Mouse (Mus musculus): Measurements from ENCODE around the gene Mettl16. TPM values are rescaled to one million over a fixed set of nuclear protein-coding genes. Genes with fewer than 3 reads are reported as not detected.

Gene Mettl16
- total and polyA plus RNA-seq, 2 experiments from 2014 or later: 16.6 to 28.7 TPM

GRCm38 (mm10) chr11:74834650-74835277 is 64.1 kb downstream of the Mettl16 start:
- Histone ChIP-seq H3K9me3 (ENCODE audit: low read length) (no peaks in the 10 kb centered on the region), H3K4me3 (ENCODE audit: low read depth, low read length) (no peak overlapping the region), H3K9ac (replicated peaks; ENCODE audit: low read length, poor library complexity, severe bottlenecking) (no peak overlapping the region), H3K4me1 (ENCODE audit: insufficient read depth, low read length) (peaks cover 13% of the 10 kb centered on the region), H3K4me2 (ENCODE audit: low read depth, low read length, poor library complexity, severe bottlenecking) (no peak overlapping the region), H3K36me3 (ENCODE audit: insufficient read depth, low read length) (0 out of 2 replicates have a peak, but pooled peaks cover 1% of the 10 kb centered on the region), H3K27ac (ENCODE audit: low read depth, low read length) (no peak overlapping the region), H3K27me3 (ENCODE audit: insufficient read depth, low read length) (no peaks in the 10 kb centered on the region)
- 61% methylated on average over 5 of the region's 5 CpGs for WGBS
- ATAC-seq (ENCODE audit: low FRiP score): no peak
- DNase-seq (ENCODE audit: low spot score): no peak
- TF ChIP-seq CTCF (IDR thresholded peaks at IDR 0.05): no peak

GRCm38 (mm10) chr11:74835593-74836224 is 65.1 kb downstream of the Mettl16 start:
- no peak for TF ChIP-seq CTCF (IDR thresholded peaks at IDR 0.05)
- Histone ChIP-seq H3K27me3 (ENCODE audit: insufficient read depth, low read length) (no peaks in the 10 kb centered on the region), H3K27ac (ENCODE audit: low read depth, low read length) (no peak overlapping the region), H3K9ac (replicated peaks; ENCODE audit: low read length, poor library complexity, severe bottlenecking) (no peak overlapping the region), H3K4me1 (ENCODE audit: insufficient read depth, low read length) (peaks cover 13% of the 10 kb centered on the region), H3K4me2 (ENCODE audit: low read depth, low read length, poor library complexity, severe bottlenecking) (no peak overlapping the region), H3K36me3 (ENCODE audit: insufficient read depth, low read length) (0 out of 2 replicates have a peak, but pooled peaks cover 5% of the 10 kb centered on the region), H3K9me3 (ENCODE audit: low read length) (no peaks in the 10 kb centered on the region), H3K4me3 (ENCODE audit: low read depth, low read length) (no peak overlapping the region)
- 76% methylated on average over 6 of the region's 6 CpGs for WGBS
- DNase-seq (ENCODE audit: low spot score) (no peak), ATAC-seq (ENCODE audit: low FRiP score) (no peak)

GRCm38 (mm10) chr11:74836225-74837055 is 65.8 kb downstream of the Mettl16 start:
- no peak overlapping the region for H3K27ac ChIP-seq (ENCODE audit: low read depth, low read length)
- no peaks in the 10 kb centered on the region for H3K27me3 ChIP-seq (ENCODE audit: insufficient read depth, low read length)
- no peak overlapping the region for H3K9ac ChIP-seq (replicated peaks; ENCODE audit: low read length, poor library complexity, severe bottlenecking)
- no peak overlapping the region for H3K4me2 ChIP-seq (ENCODE audit: low read depth, low read length, poor library complexity, severe bottlenecking)
- TF ChIP-seq CTCF (IDR thresholded peaks at IDR 0.05): no peak
- DNase-seq (ENCODE audit: low spot score): no peak
- no peak for ATAC-seq (ENCODE audit: low FRiP score)
- H3K4me1 ChIP-seq (ENCODE audit: insufficient read depth, low read length): peaks cover 13% of the 10 kb centered on the region
- 0 out of 2 replicates have a peak, but pooled peaks cover 5% of the 10 kb centered on the region for H3K36me3 ChIP-seq (ENCODE audit: insufficient read depth, low read length)
- 88% methylated on average over 20 of the region's 22 CpGs for WGBS
- no peaks in the 10 kb centered on the region for H3K9me3 ChIP-seq (ENCODE audit: low read length)
- no peak overlapping the region for H3K4me3 ChIP-seq (ENCODE audit: low read depth, low read length)

- no peak for TF ChIP-seq CTCF (IDR thresholded peaks at IDR 0.05)
- Histone ChIP-seq H3K36me3 (ENCODE audit: insufficient read depth, low read length) (peaks cover 6% of the 10 kb centered on the region; the same call in 1 of the 2 replicates), H3K4me3 (ENCODE audit: low read depth, low read length) (peak overlapping the region; percentile 54), H3K9ac (replicated peaks; ENCODE audit: low read length, poor library complexity, severe bottlenecking) (peak overlapping the region; percentile 67), H3K27me3 (ENCODE audit: insufficient read depth, low read length) (no peaks in the 10 kb centered on the region), H3K4me2 (ENCODE audit: low read depth, low read length, poor library complexity, severe bottlenecking) (peak overlapping the region; percentile 85), H3K27ac (ENCODE audit: low read depth, low read length) (peak overlapping the region; percentile 85), H3K9me3 (ENCODE audit: low read length) (no peaks in the 10 kb centered on the region), H3K4me1 (ENCODE audit: insufficient read depth, low read length) (peaks cover 13% of the 10 kb centered on the region)
- no peak for DNase-seq (ENCODE audit: low spot score)
- ATAC-seq (ENCODE audit: low FRiP score): no peak
- 50% methylated on average over 16 of the region's 16 CpGs for WGBS
Observed at GRCm38 (mm10) chr11:74837056-74837693, 66.5 kb downstream of the Mettl16 start.

GRCm38 (mm10) chr11:74837694-74838431 is 67.2 kb downstream of the Mettl16 start:
- peak; percentile 67 for ATAC-seq (ENCODE audit: low FRiP score)

More at GRCm38 (mm10) chr11:74837694-74838431, 67.2 kb downstream of the Mettl16 start:
- peak; percentile 89 for DNase-seq (ENCODE audit: low spot score)
- Histone ChIP-seq H3K36me3 (ENCODE audit: insufficient read depth, low read length) (peaks cover 13% of the 10 kb centered on the region; the same call in 1 of the 2 replicates), H3K27ac (ENCODE audit: low read depth, low read length) (peak overlapping the region; percentile 85), H3K27me3 (ENCODE audit: insufficient read depth, low read length) (no peaks in the 10 kb centered on the region), H3K4me3 (ENCODE audit: low read depth, low read length) (peak overlapping the region; percentile 54), H3K4me1 (ENCODE audit: insufficient read depth, low read length) (peaks cover 13% of the 10 kb centered on the region), H3K9me3 (ENCODE audit: low read length) (no peaks in the 10 kb centered on the region), H3K4me2 (ENCODE audit: low read depth, low read length, poor library complexity, severe bottlenecking) (peak overlapping the region; percentile 85), H3K9ac (replicated peaks; ENCODE audit: low read length, poor library complexity, severe bottlenecking) (peak overlapping the region; percentile 67)
- TF ChIP-seq CTCF (IDR thresholded peaks at IDR 0.05): peak; percentile 51
- WGBS: under 1% methylated on average over 53 of the region's 54 CpGs
